Comparison of ENCODE assay signal across 8 mouse cellular contexts in genomic region chr17:33916294-33916693, GRCm38 (mm10). TPM values are rescaled to one million over a fixed set of nuclear protein-coding genes. Genes with fewer than 3 reads are reported as not detected.
DNase-seq lines count a peak whose midpoint lies in the region; ATAC-seq and TF ChIP-seq lines count a peak whose summit lies in the region.

No protein-coding gene starts in this region.

- peak overlapping the region; percentile 93 for H3K4me3 ChIP-seq in megakaryocyte, embryonic 14.5 days (replicated peaks)
- H3K4me3 ChIP-seq in embryonic fibroblast, embryonic 13.5 days (ENCODE audit: insufficient read depth, low read length): peak overlapping the region; percentile 69
- H3K4me3 ChIP-seq in intestine, embryonic 15.5 days (replicated peaks): peak overlapping the region; percentile 57
- H3K4me3 ChIP-seq in myocyte: peak overlapping the region; percentile 41

- H3K79me2 ChIP-seq in myocyte (ENCODE audit: control insufficient read depth, insufficient read depth): peaks cover 6% of the 10 kb centered on the region

- peaks cover 65% of the 10 kb centered on the region for H3K36me3 ChIP-seq in megakaryocyte, embryonic 14.5 days (replicated peaks; ENCODE audit: low read length)
- H3K36me3 ChIP-seq in intestine, embryonic 15.5 days: peaks cover 42% of the 10 kb centered on the region
- H3K36me3 ChIP-seq in myocyte (ENCODE audit: control insufficient read depth, insufficient read depth): peaks cover 11% of the 10 kb centered on the region

- H3K4me1 ChIP-seq in megakaryocyte, embryonic 14.5 days: peaks cover 77% of the 10 kb centered on the region
- H3K4me1 ChIP-seq in embryonic fibroblast, embryonic 13.5 days (ENCODE audit: control insufficient read depth, insufficient read depth, low read length): peaks cover 3% of the 10 kb centered on the region; the same call in 1 of the 2 replicates
- peaks cover 34% of the 10 kb centered on the region for H3K4me1 ChIP-seq in intestine, embryonic 15.5 days (replicated peaks)

- no peak for ATAC-seq in megakaryocyte, adult 5-6 weeks (ENCODE audit: poor library complexity, severe bottlenecking)
- ATAC-seq in intestine, embryonic 15.5 days: peak; percentile 13

- 2% methylated on average over 20 of the region's 20 CpGs for WGBS in intestine, embryonic 15.5 days

- peak; percentile 10; the same call in 1 of the 2 replicates for TF ChIP-seq POLR2A in embryonic fibroblast, embryonic 13.5 days (IDR thresholded peaks at IDR 0.05; ENCODE audit: low read depth, low read length)
- no peak for TF ChIP-seq POLR2A in myocyte (IDR thresholded peaks at IDR 0.05; ENCODE audit: insufficient read length, low read depth)

- DNase-seq in left cerebral cortex, adult 11 months (ENCODE audit: low spot score): no peak
- no peak for DNase-seq in urinary bladder, postnatal 14 days (ENCODE audit: low spot score)
- DNase-seq in adipocyte (ENCODE audit: low spot score): no peak

- no peak overlapping the region for H3K27ac ChIP-seq in embryonic fibroblast, embryonic 13.5 days (ENCODE audit: insufficient read depth, low read length)
- H3K27ac ChIP-seq in intestine, embryonic 15.5 days: peak overlapping the region; percentile 83

- peak overlapping the region; percentile 77 for H3K4me2 ChIP-seq in intestine, embryonic 15.5 days (replicated peaks)
- H3K4me2 ChIP-seq in myocyte (ENCODE audit: low read depth): peak overlapping the region; percentile 78

- H3K27me3 ChIP-seq in megakaryocyte, embryonic 14.5 days (replicated peaks): no peaks in the 10 kb centered on the region
- no peaks in the 10 kb centered on the region for H3K27me3 ChIP-seq in intestine, embryonic 15.5 days (replicated peaks)
- no peaks in the 10 kb centered on the region for H3K27me3 ChIP-seq in myocyte (ENCODE audit: control insufficient read depth, insufficient read depth, insufficient read length)

- peak overlapping the region; percentile 53 for H3K9ac ChIP-seq in intestine, embryonic 15.5 days

- no peak for TF ChIP-seq CTCF in embryonic fibroblast, embryonic 13.5 days (IDR thresholded peaks at IDR 0.05; ENCODE audit: borderline replicate concordance, insufficient read depth, low read length)

- H3K9me3 ChIP-seq in megakaryocyte, embryonic 14.5 days: 0 out of 2 replicates have a peak, but pooled peaks cover 5% of the 10 kb centered on the region
- no peaks in the 10 kb centered on the region for H3K9me3 ChIP-seq in intestine, embryonic 15.5 days

- no peak overlapping the region for H3ac ChIP-seq in myocyte (ENCODE audit: control insufficient read depth, insufficient read length)

TF ChIP-seq in myocyte, 11 proteins besides CTCF, POLR2A, EP300 and RAD21:
- TF ChIP-seq SRF (IDR thresholded peaks at IDR 0.05; ENCODE audit: control insufficient read depth, insufficient read length, low read depth) (no peak), TCF3 (IDR thresholded peaks at IDR 0.05; ENCODE audit: insufficient read length, low read depth) (no peak), E2F4 (IDR thresholded peaks at IDR 0.05; ENCODE audit: insufficient read depth) (no peak), POLR2AphosphoS2 (IDR thresholded peaks at IDR 0.05; ENCODE audit: insufficient read length, low read depth) (no peak), REST (IDR thresholded peaks at IDR 0.05; ENCODE audit: insufficient read depth, insufficient read length) (no peak), MYOG (IDR thresholded peaks at IDR 0.05; ENCODE audit: control insufficient read depth in 1 of 3, insufficient read depth in 1 of 3, insufficient read length in 2 of 3, low read depth in 2 of 3) (no peak), MYOD1 (IDR thresholded peaks at IDR 0.05; ENCODE audit: control insufficient read depth in 1 of 3, insufficient read length in 2 of 3, low read depth in 2 of 3) (no peak), USF1 (IDR thresholded peaks at IDR 0.05; ENCODE audit: low read depth) (no peak), CEBPB (IDR thresholded peaks at IDR 0.05; ENCODE audit: insufficient read depth, poor library complexity, severe bottlenecking) (no peak), MAX (IDR thresholded peaks at IDR 0.05; ENCODE audit: low read depth) (no peak), TCF12 (IDR thresholded peaks at IDR 0.05; ENCODE audit: insufficient read depth, poor library complexity, severe bottlenecking) (no peak)

RNA-seq across cellular contexts. Expression of gene Zbtb22, which starts 0.6 kb away (rescaled TPM):
- polyA plus RNA-seq in megakaryocyte, embryonic 14.5 days (2012; ENCODE audit: insufficient read depth, low replicate concordance): 45.3 and 51.7 TPM in 2 replicates
- 13.7 and 14.0 TPM in 2 replicates for total RNA-seq in megakaryocyte, adult 5-6 weeks (2015)
- 22.0 and 25.8 TPM in 2 replicates for total RNA-seq in megakaryocyte, adult 5-6 weeks (2017)
- polyA plus RNA-seq in embryonic fibroblast, embryonic 13.5 days (2011; ENCODE audit: insufficient read length, low read depth, missing spikeins): 20.3 and 22.2 TPM in 2 replicates
- 14.4 and 16.2 TPM in 2 replicates for polyA plus RNA-seq in intestine, embryonic 15.5 days (2015; fragmentation: Nextera tagmentation; extraction: Ambion mirVana)
- 31.6 TPM for polyA plus RNA-seq in myocyte (2012; fragmentation: generic; extraction: Trizol)

RNA-seq across cellular contexts. Expression of gene Tapbp, which starts 0.6 kb away (rescaled TPM):
- 362 and 606 TPM in 2 replicates for polyA plus RNA-seq in megakaryocyte, embryonic 14.5 days (2012; ENCODE audit: insufficient read depth, low replicate concordance)
- 99.7 and 105 TPM in 2 replicates for total RNA-seq in megakaryocyte, adult 5-6 weeks (2015)
- 88.9 and 93.3 TPM in 2 replicates for total RNA-seq in megakaryocyte, adult 5-6 weeks (2017)
- polyA plus RNA-seq in embryonic fibroblast, embryonic 13.5 days (2011; ENCODE audit: insufficient read length, low read depth, missing spikeins): 61.4 and 91.2 TPM in 2 replicates
- 35.6 and 39.3 TPM in 2 replicates for polyA plus RNA-seq in intestine, embryonic 15.5 days (2015; fragmentation: Nextera tagmentation; extraction: Ambion mirVana)
- 50.6 TPM for polyA plus RNA-seq in myocyte (2012; fragmentation: generic; extraction: Trizol)

RNA-seq across cellular contexts. Expression of gene Daxx, which starts 7.1 kb away (rescaled TPM):
- 11.0 and 20.0 TPM in 2 replicates for polyA plus RNA-seq in megakaryocyte, embryonic 14.5 days (2012; ENCODE audit: insufficient read depth, low replicate concordance)
- 42.1 and 49.7 TPM in 2 replicates for total RNA-seq in megakaryocyte, adult 5-6 weeks (2015)
- total RNA-seq in megakaryocyte, adult 5-6 weeks (2017): 39.3 and 63.3 TPM in 2 replicates
- 23.3 and 26.6 TPM in 2 replicates for polyA plus RNA-seq in embryonic fibroblast, embryonic 13.5 days (2011; ENCODE audit: insufficient read length, low read depth, missing spikeins)
- 37.5 and 39.1 TPM in 2 replicates for polyA plus RNA-seq in intestine, embryonic 15.5 days (2015; fragmentation: Nextera tagmentation; extraction: Ambion mirVana)
- 16.9 TPM for polyA plus RNA-seq in myocyte (2012; fragmentation: generic; extraction: Trizol)

RNA-seq across cellular contexts. Expression of gene Platr17, which starts 11.4 kb away (rescaled TPM):
- not detected in 2 replicates for polyA plus RNA-seq in megakaryocyte, embryonic 14.5 days (2012; ENCODE audit: insufficient read depth, low replicate concordance)
- total RNA-seq in megakaryocyte, adult 5-6 weeks (2015): 4.9 and 9.8 TPM in 2 replicates
- 2.6 and 5.9 TPM in 2 replicates for total RNA-seq in megakaryocyte, adult 5-6 weeks (2017)
- not detected in 2 replicates for polyA plus RNA-seq in embryonic fibroblast, embryonic 13.5 days (2011; ENCODE audit: insufficient read length, low read depth, missing spikeins)
- 0.18 and 0.21 TPM in 2 replicates for polyA plus RNA-seq in intestine, embryonic 15.5 days (2015; fragmentation: Nextera tagmentation; extraction: Ambion mirVana)
- polyA plus RNA-seq in myocyte (2012; fragmentation: generic; extraction: Trizol): 0.17 TPM

RNA-seq across cellular contexts. Expression of gene Rgl2, which starts 13.0 kb away (rescaled TPM):
- polyA plus RNA-seq in megakaryocyte, embryonic 14.5 days (2012; ENCODE audit: insufficient read depth, low replicate concordance): 90.4 and 221 TPM in 2 replicates
- 33.6 and 38.2 TPM in 2 replicates for total RNA-seq in megakaryocyte, adult 5-6 weeks (2015)
- 51.8 and 58.3 TPM in 2 replicates for total RNA-seq in megakaryocyte, adult 5-6 weeks (2017)
- 36.1 and 45.1 TPM in 2 replicates for polyA plus RNA-seq in embryonic fibroblast, embryonic 13.5 days (2011; ENCODE audit: insufficient read length, low read depth, missing spikeins)
- polyA plus RNA-seq in intestine, embryonic 15.5 days (2015; fragmentation: Nextera tagmentation; extraction: Ambion mirVana): 29.2 and 32.9 TPM in 2 replicates
- 20.1 TPM for polyA plus RNA-seq in myocyte (2012; fragmentation: generic; extraction: Trizol)

Comparison
In these comparisons a context has a peak if more than half of its experiments do, and no peak if none do; other contexts are left out.
1. H3K4me3 ChIP-seq: peak in every context shown above with its lines; median percentile 93 in megakaryocyte, embryonic 14.5 days; 69 in embryonic fibroblast, embryonic 13.5 days; 57 in intestine, embryonic 15.5 days; 41 in myocyte.